Mouse (Mus musculus) lung, embryonic 16.5 days (tissue): ENCODE results near the gene Gm9887. TPM values are rescaled to one million over a fixed set of nuclear protein-coding genes. Genes with fewer than 3 reads are reported as not detected.
A peak's percentile ranks its signal among the peaks of the same experiment; 100 is the strongest.
"Not testable (repeated sequence)": the region's sequence is repeated elsewhere in the genome, so short reads cannot be mapped to it uniquely, and the experiment has no call there.

Experiments used
- ATAC-seq: fragments of 200-750 bp; cut with Nextera tagmentation; 2 replicates; pipeline ENCODE4 v1.8.0; 2017; ENCODE audit warnings: low read depth, mild to moderate bottlenecking, moderate library complexity
- H3K27ac ChIP-seq: fragments of 300-500 bp; sonication (generic); 2 replicates; pipeline ENCODE4 v1.5.1; 2014; ENCODE audit warnings: mild to moderate bottlenecking, control low read depth, low read length
- H3K27me3 ChIP-seq: fragments of 300-500 bp; sonication (generic); 2 replicates; pipeline ENCODE4 v1.6.1; 2014; ENCODE audit warnings: low read depth, low read length, mixed read lengths; ENCODE audit not compliant: control insufficient read depth, insufficient read depth
- H3K36me3 ChIP-seq: fragments of 300-500 bp; sonication (generic); 2 replicates; pipeline ENCODE4 v1.6.1; 2014; ENCODE audit warnings: low read length; ENCODE audit not compliant: control insufficient read depth, insufficient read depth
- H3K4me1 ChIP-seq: fragments of 300-500 bp; sonication (generic); replicated peaks from 2 replicates; pipeline ENCODE4 v1.6.1; 2014; ENCODE audit warnings: low read length, mixed read lengths; ENCODE audit not compliant: control insufficient read depth, insufficient read depth
- H3K4me2 ChIP-seq: fragments of 300-500 bp; sonication (generic); 2 replicates; pipeline ENCODE4 v1.6.1; 2014; ENCODE audit warnings: low read depth, low read length, control low read depth
- H3K4me3 ChIP-seq: fragments of 300-500 bp; sonication (generic); 2 replicates; pipeline ENCODE4 v1.5.1; 2014; ENCODE audit warnings: mild to moderate bottlenecking, low read length, control low read depth
- H3K9ac ChIP-seq: fragments of 300-500 bp; sonication (generic); 2 replicates; pipeline ENCODE4 v1.6.1; 2014; ENCODE audit warnings: low read length, control low read depth
- H3K9me3 ChIP-seq: fragments of 300-500 bp; sonication (generic); 2 replicates; pipeline ENCODE4 v1.6.1; 2016; ENCODE audit warnings: low read length; ENCODE audit not compliant: control insufficient read depth
- WGBS: fragments of 180-500 bp; shearing (Covaris S2); extraction: QIAGEN DNeasy Blood & Tissue Kit; methylation state at CpG from one replicate; pipeline ENCODE4 v1.1.7; 2014; 5-methylcytosine and 5-hydroxymethylcytosine counted together
- polyA plus RNA-seq: library from polyadenylated mRNA; unstranded; fragments of >200 nt; fragmentation: Nextera tagmentation; extraction: Ambion mirVana; gene quantifications from 2 replicates; pipeline ENCODE4 v1.2.1, GENCODE M21; 2015

The Gm9887 gene
- polyA plus RNA-seq, 1 experiment from 2014 or later: 1.3 TPM

GRCm38 (mm10) chr12:69377636-69378035 lies 5.4 kb upstream of the Gm9887 start:
- H3K9me3 ChIP-seq, H3K4me3 ChIP-seq, H3K9ac ChIP-seq, H3K27ac ChIP-seq, H3K4me2 ChIP-seq, ATAC-seq, H3K27me3 ChIP-seq, H3K36me3 ChIP-seq: not testable (repeated sequence)
- 90% methylated on average over 6 of the region's 6 CpGs for WGBS
- H3K4me1 ChIP-seq: peaks cover 14% of the 10 kb centered on the region

- no peaks in the 10 kb centered on the region for H3K27me3 ChIP-seq
- H3K36me3 ChIP-seq: no peaks in the 10 kb centered on the region
- no peak overlapping the region for H3K9ac ChIP-seq
- no peak for ATAC-seq
- no peak overlapping the region for H3K27ac ChIP-seq
- WGBS: 64% methylated on average over 1 of the region's 1 CpGs
- no peak overlapping the region for H3K4me3 ChIP-seq
- H3K4me2 ChIP-seq: no peak overlapping the region
- peaks cover 14% of the 10 kb centered on the region for H3K4me1 ChIP-seq
- no peaks in the 10 kb centered on the region for H3K9me3 ChIP-seq
Measured at GRCm38 (mm10) chr12:69377188-69377587, 4.9 kb upstream of the Gm9887 start.

GRCm38 (mm10) chr12:69376132-69376531 lies 3.9 kb upstream of the Gm9887 start:
- Histone ChIP-seq H3K9ac (no peak overlapping the region), H3K27ac (no peak overlapping the region), H3K9me3 (no peaks in the 10 kb centered on the region), H3K4me3 (no peak overlapping the region), H3K27me3 (no peaks in the 10 kb centered on the region), H3K36me3 (no peaks in the 10 kb centered on the region), H3K4me2 (no peak overlapping the region), H3K4me1 (peaks cover 14% of the 10 kb centered on the region)
- no peak for ATAC-seq
- 71% methylated on average over 2 of the region's 2 CpGs for WGBS

DNA sequence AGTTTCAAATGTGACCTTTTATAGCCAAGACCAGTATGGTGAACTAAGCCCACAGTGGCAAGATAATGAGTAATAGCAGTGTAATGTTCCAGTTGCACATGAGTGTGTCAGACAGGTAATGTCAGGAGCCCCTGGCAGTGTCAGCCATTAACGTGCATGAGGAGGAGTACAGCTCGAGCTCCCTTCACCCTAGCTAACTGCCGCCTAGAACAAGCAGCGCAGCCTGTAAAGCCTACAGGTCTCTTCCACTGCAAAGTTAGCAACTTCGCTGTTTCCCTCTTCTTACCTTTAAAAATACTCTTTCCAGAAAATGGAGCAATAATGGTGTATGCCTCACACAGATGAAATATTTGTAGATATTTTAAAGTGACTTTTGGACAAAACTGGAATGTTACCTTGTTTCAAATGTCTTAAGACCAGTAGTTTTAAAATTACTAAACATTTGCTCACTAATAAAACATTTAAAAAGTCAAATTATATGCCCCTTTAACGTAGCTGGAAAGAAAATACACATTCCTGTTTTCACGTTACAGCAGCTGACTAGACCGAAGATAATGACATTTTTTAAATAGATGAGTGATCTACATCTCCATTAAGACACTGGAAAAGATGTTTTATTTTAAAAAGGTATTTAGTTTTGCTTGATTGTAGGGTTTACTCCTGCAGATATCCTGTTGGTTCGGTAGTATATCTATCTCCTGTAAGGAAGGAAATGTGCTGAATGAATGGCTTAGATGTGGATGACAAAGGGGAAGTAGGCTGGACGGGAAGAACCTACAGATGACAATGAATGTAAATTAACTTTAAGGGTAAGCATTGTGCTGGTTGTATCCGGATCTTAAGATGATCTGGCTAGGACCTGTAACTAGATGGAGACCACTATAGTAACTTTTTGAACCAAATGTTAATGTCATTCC lies 1.9 kb upstream of the Gm9887 start:
- Histone ChIP-seq H3K4me3 (peak overlapping the region; percentile 95), H3K4me1 (peaks cover 17% of the 10 kb centered on the region), H3K9ac (peak overlapping the region; percentile 100), H3K27ac (no peak overlapping the region), H3K27me3 (no peaks in the 10 kb centered on the region), H3K9me3 (no peaks in the 10 kb centered on the region), H3K36me3 (no peaks in the 10 kb centered on the region), H3K4me2 (peak overlapping the region; percentile 91)
- ATAC-seq: no peak
- whole genome bisulfite sequencing: 22% methylated on average over 11 of the region's 11 CpGs

GRCm38 (mm10) chr12:69372731-69373331 lies 573 bp upstream of the Gm9887 start:
- WGBS: under 1% methylated on average over 42 of the region's 42 CpGs
- Histone ChIP-seq H3K4me2 (peak overlapping the region; percentile 91), H3K9me3 (no peaks in the 10 kb centered on the region), H3K27me3 (no peaks in the 10 kb centered on the region), H3K36me3 (no peaks in the 10 kb centered on the region), H3K4me3 (peak overlapping the region; percentile 95), H3K27ac (peak overlapping the region; percentile 99), H3K9ac (peak overlapping the region; percentile 100), H3K4me1 (peaks cover 17% of the 10 kb centered on the region)
- ATAC-seq: no peak

- WGBS: under 1% methylated on average over 24 of the region's 24 CpGs
- Histone ChIP-seq H3K4me3 (peak overlapping the region; percentile 95), H3K4me1 (peaks cover 17% of the 10 kb centered on the region), H3K36me3 (no peaks in the 10 kb centered on the region), H3K4me2 (peak overlapping the region; percentile 60), H3K27ac (peak overlapping the region; percentile 99), H3K27me3 (no peaks in the 10 kb centered on the region), H3K9ac (peak overlapping the region; percentile 100), H3K9me3 (no peaks in the 10 kb centered on the region)
- peak; percentile 85 for ATAC-seq
Measured at GRCm38 (mm10) chr12:69371421-69371853, 821 bp downstream of the Gm9887 start.

DNA sequence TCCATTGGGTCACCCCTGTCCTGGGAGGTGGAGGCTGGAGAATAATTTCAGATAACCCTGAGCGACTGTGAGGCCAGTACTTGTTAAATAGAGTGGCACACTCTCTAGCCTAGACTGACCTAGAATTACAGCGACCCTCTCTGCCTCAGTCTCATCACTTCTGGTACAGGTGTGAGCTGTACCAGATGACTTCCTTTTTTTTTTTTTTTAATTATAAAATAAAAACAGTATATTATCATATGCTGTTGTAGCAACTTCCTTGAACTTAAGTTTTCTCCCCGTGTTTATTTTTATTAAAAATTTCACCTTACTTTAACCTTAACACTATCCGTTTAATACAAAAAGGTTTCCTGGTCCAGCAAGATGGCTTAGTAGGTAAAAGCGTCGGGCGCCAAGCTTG lies 1.3 kb downstream of the Gm9887 start:
- Histone ChIP-seq H3K36me3 (no peaks in the 10 kb centered on the region), H3K4me3 (peak overlapping the region; percentile 95), H3K4me1 (peaks cover 13% of the 10 kb centered on the region), H3K9me3 (no peaks in the 10 kb centered on the region), H3K4me2 (peak overlapping the region; percentile 60), H3K9ac (peak overlapping the region; percentile 100), H3K27ac (peak overlapping the region; percentile 99), H3K27me3 (no peaks in the 10 kb centered on the region)
- WGBS: 9% methylated on average over 7 of the region's 7 CpGs
- no peak for ATAC-seq

GRCm38 (mm10) chr12:69367557-69367956 lies 4.7 kb downstream of the Gm9887 start:
- H3K27ac ChIP-seq: no peak overlapping the region
- H3K4me3 ChIP-seq: no peak overlapping the region
- no peak for ATAC-seq
- no peaks in the 10 kb centered on the region for H3K36me3 ChIP-seq
- H3K27me3 ChIP-seq: no peaks in the 10 kb centered on the region
- H3K9me3 ChIP-seq: no peaks in the 10 kb centered on the region
- no peak overlapping the region for H3K9ac ChIP-seq
- no peak overlapping the region for H3K4me2 ChIP-seq
- peaks cover 9% of the 10 kb centered on the region for H3K4me1 ChIP-seq
- 45% methylated on average over 2 of the region's 2 CpGs for WGBS

DNA sequence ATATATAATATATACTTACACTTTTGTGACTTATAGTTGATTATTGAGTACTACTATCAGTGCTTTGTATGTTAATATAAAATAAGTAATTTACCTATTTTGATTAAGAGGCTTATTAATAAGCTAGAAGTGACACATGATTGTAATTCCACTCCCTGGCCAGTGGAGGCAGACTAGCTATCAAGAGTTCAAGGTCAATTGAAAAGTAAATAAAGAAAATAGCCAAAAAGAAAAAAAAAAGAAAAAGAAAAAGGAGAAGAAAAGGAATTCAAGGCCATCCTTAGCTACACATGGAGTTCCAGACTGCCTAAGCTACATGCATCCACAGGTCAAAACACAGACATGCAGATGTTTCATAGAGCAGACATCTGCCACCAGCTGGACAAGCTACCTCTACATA lies 5.8 kb downstream of the Gm9887 start:
- H3K4me1 ChIP-seq: peaks cover 14% of the 10 kb centered on the region
- H3K4me3 ChIP-seq: no peak overlapping the region
- H3K9ac ChIP-seq: no peak overlapping the region
- no peak overlapping the region for H3K4me2 ChIP-seq
- no peaks in the 10 kb centered on the region for H3K9me3 ChIP-seq
- no peaks in the 10 kb centered on the region for H3K36me3 ChIP-seq
- H3K27ac ChIP-seq: no peak overlapping the region
- H3K27me3 ChIP-seq: no peaks in the 10 kb centered on the region
- ATAC-seq: no peak
